Mouse (Mus musculus) B cell, adult 67 days (primary cell): ENCODE data around the gene Dnaaf2. TPM values are rescaled to one million over a fixed set of nuclear protein-coding genes. Genes with fewer than 3 reads are reported as not detected.

Experiments
- total RNA-seq, 2 experiments: library from RNA; stranded (reverse); gene quantifications; 4 replicates each; pipeline ENCODE4 v1.2.4; 2023

Dnaaf2 gene
- 1 to 10 TPM; 1.8 to 2.8 TPM for total RNA-seq

DNA sequence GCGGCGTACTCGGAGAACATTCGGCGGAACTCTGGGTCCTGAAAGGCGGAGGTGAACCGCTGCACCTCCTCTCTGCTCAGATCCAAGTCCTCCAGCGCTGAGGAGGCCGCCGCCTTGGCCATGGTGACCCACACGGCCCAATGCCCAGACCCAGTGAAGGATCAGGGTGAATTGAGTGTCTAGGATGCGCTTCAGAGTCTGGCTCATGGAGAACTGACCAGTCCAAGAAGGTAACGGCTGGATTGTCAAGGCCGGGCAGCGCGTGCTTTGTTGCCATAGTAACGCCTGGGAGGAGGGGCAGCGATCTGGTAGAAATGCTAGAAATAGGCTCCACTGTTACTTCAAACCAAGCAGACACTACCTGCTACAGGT lies at the start of gene Dnaaf2:
Gene Dnaaf2 (minus strand): TSS at position 266 of the 372 bp plus-strand sequence.

DNA sequence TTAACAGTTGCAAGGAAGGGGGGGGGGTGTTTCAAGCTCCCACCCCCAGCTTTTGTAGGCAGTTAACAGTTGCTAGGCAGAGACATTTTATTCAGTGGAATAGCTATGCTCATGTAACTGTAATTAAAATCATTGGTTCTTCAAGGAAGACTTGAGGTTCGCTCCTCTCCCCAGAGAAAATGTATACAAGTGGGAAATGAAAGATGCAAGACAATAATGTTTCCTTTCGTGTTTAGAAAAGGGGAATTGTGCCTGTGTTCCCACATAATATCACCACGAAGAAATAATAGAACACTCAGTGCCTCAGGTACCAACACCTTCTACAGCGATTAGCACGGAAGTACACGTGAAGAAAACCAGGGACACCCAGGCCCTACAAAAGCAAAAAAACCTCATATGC lies 42.6 kb upstream of the Dnaaf2 start, which contains the start of gene Klhdc1:
Gene Klhdc1 (plus strand): TSS at position 301 of the 400 bp plus-strand sequence.

GRCm38 (mm10) chr12:69227776-69228466 lies 29.7 kb upstream of the Dnaaf2 start, which contains the start of gene Pole2:
Gene Pole2 (minus strand): TSS chr12:69228195.

DNA sequence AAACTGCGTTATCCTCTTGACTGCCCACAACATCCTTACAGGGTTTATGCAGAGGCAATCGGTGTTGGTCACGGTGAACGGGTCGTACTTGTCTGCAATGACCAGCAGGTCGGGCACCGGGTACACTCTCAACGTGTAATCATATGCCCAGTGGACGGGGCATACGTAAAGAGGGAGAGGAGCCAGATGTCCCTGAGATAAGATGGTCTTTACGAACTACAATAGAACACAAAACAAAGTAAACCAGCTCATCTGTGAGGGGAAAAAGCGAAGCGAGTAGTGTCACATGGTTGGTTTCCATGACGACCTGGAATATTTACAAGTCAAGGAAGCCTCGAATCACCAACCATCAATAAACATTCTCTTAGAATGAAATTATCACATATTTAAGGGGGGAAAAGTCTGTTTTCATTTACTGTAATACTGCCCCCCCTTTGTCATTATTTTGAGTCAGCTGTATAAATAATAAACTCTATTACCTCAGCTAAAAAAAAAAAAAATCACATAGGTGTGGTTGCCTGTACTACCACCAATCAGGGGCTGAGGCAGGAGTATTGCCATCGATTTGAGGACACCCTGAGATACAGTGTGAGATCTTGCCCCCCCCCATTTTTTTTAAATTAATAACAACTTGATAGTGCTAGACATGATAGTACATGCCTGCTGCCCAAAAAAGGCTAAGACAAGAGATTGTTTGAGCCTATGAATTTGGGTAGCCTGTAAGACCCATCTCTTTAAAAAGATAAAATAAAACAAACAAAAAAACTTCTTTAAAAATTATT lies 6.0 kb upstream of the Dnaaf2 start, which contains the start of gene Gm49384:
Gene Gm49384 (minus strand): TSS at position 216 of the 782 bp plus-strand sequence.

GRCm38 (mm10) chr12:69196444-69197377 lies 1.5 kb downstream of the Dnaaf2 start, which contains the start of gene Gm49383:
Gene Gm49383 (minus strand): TSS chr12:69197104.

DNA sequence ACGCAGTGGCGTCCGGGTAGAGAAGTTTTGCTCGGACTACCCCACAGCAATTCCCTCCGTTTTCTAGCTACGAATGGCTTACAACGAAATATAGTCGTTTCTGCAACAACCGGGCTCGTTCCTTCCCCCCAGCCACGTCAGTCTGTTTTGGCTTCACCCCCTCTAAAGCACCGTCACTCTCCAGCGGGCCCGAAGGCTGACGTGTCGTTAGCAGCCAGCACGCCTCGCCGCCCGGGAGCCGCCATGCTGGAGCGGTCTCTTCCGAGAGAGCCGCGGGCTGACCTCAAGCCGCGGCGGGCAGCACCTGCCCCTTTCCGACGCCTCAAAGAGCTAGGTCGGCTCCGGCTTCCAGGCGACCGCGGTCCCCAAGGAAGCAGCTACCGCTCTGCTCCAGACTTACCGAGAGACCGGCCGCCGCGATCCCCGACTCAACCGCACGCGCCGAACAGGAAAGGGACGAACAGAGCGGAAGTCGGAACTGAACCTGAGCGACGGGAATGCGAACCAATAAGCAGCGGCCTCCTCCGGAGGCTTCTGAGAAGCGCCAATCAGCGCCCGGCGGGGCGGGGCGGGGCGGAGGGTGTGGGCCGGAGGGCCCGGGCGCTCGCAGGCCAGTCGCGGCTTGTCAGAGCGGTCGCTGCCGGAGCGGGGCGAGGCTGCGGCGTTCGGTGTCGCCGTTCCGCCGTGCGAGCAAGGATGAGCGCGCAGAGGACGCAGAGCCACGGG lies 14.5 kb downstream of the Dnaaf2 start, which contains the start of the genes Rpl36al and Mgat2:
Gene Rpl36al (minus strand): TSS at position 501 of the 726 bp plus-strand sequence.
Gene Mgat2 (plus strand): TSS at position 575 of the 726 bp plus-strand sequence.

DNA sequence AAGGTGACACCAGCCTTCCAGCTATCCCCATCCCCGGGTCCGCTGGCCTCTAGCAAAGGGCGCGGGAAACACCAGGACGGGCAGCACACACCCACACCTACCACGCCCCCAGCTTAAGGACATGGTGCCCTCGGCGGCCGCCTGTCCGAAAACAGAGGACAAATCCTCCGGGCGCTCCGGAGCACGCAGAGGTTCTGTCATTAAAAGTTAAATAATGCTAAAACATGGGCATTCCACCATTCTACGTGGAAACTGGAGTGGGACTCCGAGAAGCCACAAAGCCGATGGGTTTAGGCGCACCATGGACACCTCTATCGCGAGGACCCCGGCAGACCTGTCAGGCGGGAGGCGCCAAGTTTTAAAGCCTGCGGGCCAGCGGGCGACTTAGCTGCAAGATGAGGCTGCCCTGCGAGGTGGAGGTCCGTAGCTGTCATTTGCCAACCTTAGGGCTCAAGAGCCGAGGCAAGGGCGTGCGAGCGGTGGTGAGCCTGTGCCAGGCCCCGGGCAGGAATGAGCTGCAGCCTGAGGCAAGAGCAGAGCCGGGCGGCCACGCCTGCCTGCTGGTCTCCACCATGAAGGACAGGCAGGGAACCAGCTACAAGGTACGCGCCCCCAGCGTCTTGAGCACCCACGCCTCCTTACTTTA lies 29.6 kb downstream of the Dnaaf2 start, which contains the start of gene Lrr1:
Gene Lrr1 (plus strand): TSS at position 354 of the 646 bp plus-strand sequence.

DNA sequence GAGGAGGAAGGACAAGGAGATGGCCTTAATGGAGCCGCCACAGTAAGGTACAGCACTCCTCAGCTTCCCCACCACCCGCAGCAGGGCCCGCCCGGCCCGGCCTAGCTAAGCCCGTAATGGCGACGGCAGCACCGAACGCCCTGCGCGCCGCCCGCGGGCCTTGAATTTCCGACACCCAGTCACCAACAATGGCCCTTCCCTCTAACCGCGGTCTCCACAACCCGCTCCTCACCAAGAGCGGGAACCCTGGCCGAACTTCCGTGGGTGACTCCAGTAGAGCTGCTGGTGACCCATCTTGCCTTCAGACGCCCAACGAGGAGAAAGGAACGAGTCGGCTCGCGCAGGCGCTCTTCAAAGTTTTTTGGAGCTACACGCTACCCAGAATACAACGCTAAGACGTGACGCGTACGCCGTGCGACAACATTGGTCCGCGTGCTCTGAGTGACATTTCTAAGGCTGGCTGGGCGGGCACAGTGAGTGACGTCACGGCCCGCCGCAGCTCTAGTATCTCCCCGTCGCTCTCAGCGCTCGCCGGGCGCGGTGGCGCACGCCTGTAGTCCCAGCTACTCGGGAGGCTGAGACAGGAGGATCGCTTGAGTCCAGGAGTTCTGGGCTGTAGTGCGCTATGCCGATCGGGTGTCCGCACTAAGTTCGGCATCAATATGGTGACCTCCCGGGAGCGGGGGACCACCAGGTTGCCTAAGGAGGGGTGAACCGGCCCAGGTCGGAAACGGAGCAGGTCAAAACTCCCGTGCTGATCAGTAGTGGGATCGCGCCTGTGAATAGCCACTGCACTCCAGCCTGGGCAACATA lies 39.3 kb downstream of the Dnaaf2 start, which contains the start of gene Rps29:
Gene Rps29 (minus strand): TSS at position 422 of the 813 bp plus-strand sequence.

Other genes starting within 250 kb of the Dnaaf2 start
- 1,000 to 10,000 TPM; 5,005 to 5,064 TPM for gene Rps29, start 39.2 kb downstream of the Dnaaf2 start, total RNA-seq
- gene Lrr1, start 29.6 kb downstream of the Dnaaf2 start, total RNA-seq: not detected
- 100 to 1,000 TPM; 369 to 396 TPM for gene Rpl36al, start 14.3 kb downstream of the Dnaaf2 start, total RNA-seq
- gene Mgat2, start 14.3 kb downstream of the Dnaaf2 start, total RNA-seq: 10 to 100 TPM; 30.7 to 33.1 TPM
- 1 to 10 TPM; 6.2 to 7.6 TPM for gene Gm49383, start 1.3 kb downstream of the Dnaaf2 start, total RNA-seq
- gene Gm49384, start 5.8 kb upstream of the Dnaaf2 start, total RNA-seq: 1 to 10 TPM; 4.1 to 8.5 TPM
- 1 to 10 TPM; 2.4 to 3.8 TPM for gene Pole2, start 29.8 kb upstream of the Dnaaf2 start, total RNA-seq
- gene Klhdc1, start 42.7 kb upstream of the Dnaaf2 start, total RNA-seq: 1 to 10 TPM; 7.6 to 8.3 TPM
- 10 to 100 TPM; 25.0 to 25.1 TPM for gene Klhdc2, start 98.3 kb upstream of the Dnaaf2 start, total RNA-seq
- gene Nemf, start 158.7 kb upstream of the Dnaaf2 start, total RNA-seq: 100 to 1,000 TPM; 119 to 138 TPM
- 100 to 1,000 TPM; 309 to 322 TPM for gene Arf6, start 173.7 kb upstream of the Dnaaf2 start, total RNA-seq
- gene Gm9887, start 174.0 kb upstream of the Dnaaf2 start, total RNA-seq: 10 to 100 TPM in 1 of 2 experiments, 1 to 10 TPM in 1; 7.1 to 10.3 TPM